Mouse (Mus musculus) midbrain, embryonic 11.5 days (tissue): ENCODE results near the gene Gm47995. TPM values are rescaled to one million over a fixed set of nuclear protein-coding genes. Genes with fewer than 3 reads are reported as not detected.
"Not testable (repeated sequence)": the region's sequence is repeated elsewhere in the genome, so short reads cannot be mapped to it uniquely, and the experiment has no call there.

Experiments used
- ATAC-seq: fragments of 200-750 bp; cut with Nextera tagmentation; 2 replicates; pipeline ENCODE4 v1.8.0; 2017; ENCODE audit warnings: moderate TSS enrichment, moderate library complexity; ENCODE audit not compliant: low FRiP score
- DNase-seq: peaks from one replicate; pipeline ENCODE4 v3.0.0; 2015; ENCODE audit warnings: low spot score; ENCODE audit errors: missing footprints
- H3K27ac ChIP-seq: fragments of 300-500 bp; sonication (generic); 2 replicates; pipeline ENCODE4 v1.5.1; 2014; ENCODE audit warnings: low read depth, low read length
- H3K27me3 ChIP-seq: fragments of 300-500 bp; sonication (generic); 2 replicates; pipeline ENCODE4 v1.6.1; 2014; ENCODE audit warnings: mild to moderate bottlenecking, low read length, moderate library complexity, mixed read lengths; ENCODE audit not compliant: control insufficient read depth, insufficient read depth
- H3K36me3 ChIP-seq: fragments of 300-500 bp; sonication (generic); 2 replicates; pipeline ENCODE4 v1.6.1; 2014; ENCODE audit warnings: mild to moderate bottlenecking, low read length, moderate library complexity, mixed read lengths; ENCODE audit not compliant: control insufficient read depth, insufficient read depth
- H3K4me1 ChIP-seq: fragments of 300-500 bp; sonication (generic); 2 replicates; pipeline ENCODE4 v1.6.1; 2014; ENCODE audit warnings: low read length; ENCODE audit not compliant: control insufficient read depth, insufficient read depth
- H3K4me2 ChIP-seq: fragments of 300-500 bp; sonication (generic); 2 replicates; pipeline ENCODE4 v1.6.1; 2014; ENCODE audit warnings: mild to moderate bottlenecking, moderate library complexity
- H3K4me3 ChIP-seq: fragments of 300-500 bp; sonication (generic); 2 replicates; pipeline ENCODE4 v1.5.1; 2014; ENCODE audit warnings: low read depth, low read length
- H3K9ac ChIP-seq: fragments of 300-500 bp; sonication (generic); 2 replicates; pipeline ENCODE4 v1.6.1; 2014; ENCODE audit warnings: low read length
- H3K9me3 ChIP-seq: fragments of 300-500 bp; sonication (generic); 2 replicates; pipeline ENCODE4 v1.6.1; 2016; ENCODE audit warnings: low read length; ENCODE audit not compliant: control insufficient read depth
- WGBS: fragments of 180-500 bp; shearing (Covaris S2); extraction: QIAGEN DNeasy Blood & Tissue Kit; methylation state at CpG from one replicate; pipeline ENCODE4 v1.1.7; 2014; 5-methylcytosine and 5-hydroxymethylcytosine counted together
- polyA plus RNA-seq: library from polyadenylated mRNA; unstranded; fragments of >200 nt; fragmentation: Nextera tagmentation; extraction: Ambion mirVana; gene quantifications from 2 replicates; pipeline ENCODE4 v1.2.1, GENCODE M21; 2014

Gene Gm47995
- polyA plus RNA-seq, 1 experiment from 2014 or later, result not detected

GRCm38 (mm10) chr1:151200620-151201019, 2.4 kb downstream of the Gm47995 start:
- not testable (repeated sequence) for H3K4me3 ChIP-seq

GRCm38 (mm10) chr1:151202771-151203170, 4.5 kb downstream of the Gm47995 start:
- not testable (repeated sequence) for H3K36me3 ChIP-seq, H3K27ac ChIP-seq, H3K4me3 ChIP-seq, ATAC-seq, H3K4me1 ChIP-seq, H3K27me3 ChIP-seq, DNase-seq, H3K9me3 ChIP-seq, H3K4me2 ChIP-seq, H3K9ac ChIP-seq
- WGBS, result 79% methylated on average over 3 of the region's 5 CpGs

More at GRCm38 (mm10) chr1:151200620-151201019, 2.4 kb downstream of the Gm47995 start:
- not testable (repeated sequence) for ATAC-seq, H3K9ac ChIP-seq, DNase-seq, H3K27me3 ChIP-seq, H3K4me1 ChIP-seq, H3K9me3 ChIP-seq, H3K36me3 ChIP-seq, H3K4me2 ChIP-seq, H3K27ac ChIP-seq

- H3K4me1 ChIP-seq, H3K9ac ChIP-seq, H3K27ac ChIP-seq, H3K27me3 ChIP-seq, H3K9me3 ChIP-seq, ATAC-seq, DNase-seq, H3K4me2 ChIP-seq, H3K36me3 ChIP-seq, H3K4me3 ChIP-seq: not testable (repeated sequence)
- no CpG with 5 or more reads among the region's 6 CpGs for WGBS
These were observed 5.6 kb downstream of the Gm47995 start, which contains the start of gene 3110040M04Rik for GRCm38 (mm10) chr1:151203818-151204217. Gene 3110040M04Rik, plus strand, starts transcription at chr1:151204121.

- not testable (repeated sequence) for H3K36me3 ChIP-seq, H3K27me3 ChIP-seq, H3K4me1 ChIP-seq, H3K9me3 ChIP-seq, H3K27ac ChIP-seq, DNase-seq, ATAC-seq, H3K4me3 ChIP-seq, H3K9ac ChIP-seq, H3K4me2 ChIP-seq
- WGBS, result 76% methylated on average over 3 of the region's 5 CpGs
These were observed 10.2 kb downstream of the Gm47995 start for GRCm38 (mm10) chr1:151208493-151208892.

- not testable (repeated sequence) for H3K9me3 ChIP-seq, H3K36me3 ChIP-seq, H3K27me3 ChIP-seq, ATAC-seq, DNase-seq, H3K4me3 ChIP-seq, H3K27ac ChIP-seq, H3K4me2 ChIP-seq, H3K9ac ChIP-seq, H3K4me1 ChIP-seq
These were observed 10.7 kb downstream of the Gm47995 start for GRCm38 (mm10) chr1:151208944-151209343.

- not testable (repeated sequence) for H3K4me1 ChIP-seq, ATAC-seq, H3K27ac ChIP-seq, DNase-seq, H3K4me3 ChIP-seq, H3K9me3 ChIP-seq, H3K36me3 ChIP-seq, H3K9ac ChIP-seq, H3K4me2 ChIP-seq, H3K27me3 ChIP-seq
- WGBS, result 88% methylated on average over 4 of the region's 8 CpGs
These were observed 11.6 kb downstream of the Gm47995 start, which contains the start of gene Gm47996 for GRCm38 (mm10) chr1:151209824-151210355. Gene Gm47996, plus strand, starts transcription at chr1:151210131.

GRCm38 (mm10) chr1:151211666-151212065, 13.4 kb downstream of the Gm47995 start:
- H3K27me3 ChIP-seq, H3K4me3 ChIP-seq, H3K9ac ChIP-seq, H3K9me3 ChIP-seq, DNase-seq, H3K36me3 ChIP-seq, H3K27ac ChIP-seq, ATAC-seq, H3K4me2 ChIP-seq, H3K4me1 ChIP-seq: not testable (repeated sequence)
- 96% methylated on average over 5 of the region's 5 CpGs for WGBS

GRCm38 (mm10) chr1:151214862-151215261, 16.6 kb downstream of the Gm47995 start:
- 73% methylated on average over 2 of the region's 2 CpGs for WGBS
- Histone ChIP-seq H3K27ac (no peak overlapping the region), H3K36me3 (no peaks in the 10 kb centered on the region), H3K9me3 (no peaks in the 10 kb centered on the region), H3K4me1 (no peaks in the 10 kb centered on the region), H3K27me3 (no peaks in the 10 kb centered on the region), H3K9ac (no peak overlapping the region), H3K4me2 (no peak overlapping the region), H3K4me3 (no peak overlapping the region)
- DNase-seq, result no peak
- no peak for ATAC-seq

GRCm38 (mm10) chr1:151215985-151216384, 17.7 kb downstream of the Gm47995 start:
- H3K27ac ChIP-seq, result no peak overlapping the region
- H3K36me3 ChIP-seq, result no peaks in the 10 kb centered on the region
- ATAC-seq, result no peak
- no peaks in the 10 kb centered on the region for H3K9me3 ChIP-seq
- no peaks in the 10 kb centered on the region for H3K4me1 ChIP-seq
- H3K4me2 ChIP-seq, result no peak overlapping the region
- DNase-seq, result no peak
- H3K27me3 ChIP-seq, result no peaks in the 10 kb centered on the region
- H3K9ac ChIP-seq, result no peak overlapping the region
- no peak overlapping the region for H3K4me3 ChIP-seq
- 86% methylated on average over 1 of the region's 1 CpGs for WGBS
